Mouse (Mus musculus) heart, postnatal 0 days (tissue): Measurements from ENCODE around the gene Tfap2c. TPM values are rescaled to one million over a fixed set of nuclear protein-coding genes. Genes with fewer than 3 reads are reported as not detected.

ENCODE experiments used
- ATAC-seq: fragments of 200-750 bp; cut with Nextera tagmentation; 2 replicates; pipeline ENCODE4 v1.8.0; 2017; ENCODE audit warnings: low read depth, moderate number of reproducible peaks, moderate library complexity; ENCODE audit not compliant: insufficient read depth
- DNase-seq: peaks from one replicate; pipeline ENCODE4 v3.0.0-alpha.2; 2016; ENCODE audit warnings: low spot score
- H3K27ac ChIP-seq: fragments of 300-500 bp; sonication (generic); 2 replicates; pipeline ENCODE4 v1.5.1; 2014; ENCODE audit warnings: low read depth, mild to moderate bottlenecking
- H3K27me3 ChIP-seq: fragments of 300-500 bp; sonication (generic); 2 replicates; pipeline ENCODE4 v1.6.1; 2014; ENCODE audit warnings: low read length, mixed read lengths; ENCODE audit not compliant: control insufficient read depth, insufficient read depth
- H3K36me3 ChIP-seq: fragments of 300-500 bp; sonication (generic); replicated peaks from 2 replicates; pipeline ENCODE4 v1.6.1; 2014; ENCODE audit warnings: low read length, mixed read lengths; ENCODE audit not compliant: control insufficient read depth, insufficient read depth
- H3K4me1 ChIP-seq: fragments of 300-500 bp; sonication (generic); 2 replicates; pipeline ENCODE4 v1.6.1; 2014; ENCODE audit warnings: antibody characterized with exemption; ENCODE audit not compliant: control insufficient read depth, insufficient read depth
- H3K4me2 ChIP-seq: fragments of 300-500 bp; sonication (generic); 2 replicates; pipeline ENCODE4 v1.6.1; 2014; ENCODE audit warnings: low read depth, mild to moderate bottlenecking, low read length, moderate library complexity
- H3K4me3 ChIP-seq: fragments of 300-500 bp; sonication (generic); 2 replicates; pipeline ENCODE4 v1.5.1; 2014; ENCODE audit warnings: low read depth, low read length
- H3K9ac ChIP-seq: fragments of 300-500 bp; sonication (generic); replicated peaks from 2 replicates; pipeline ENCODE4 v1.6.1; 2014; ENCODE audit warnings: low read depth, low read length, mixed read lengths
- H3K9me3 ChIP-seq: fragments of 300-500 bp; sonication (generic); replicated peaks from 2 replicates; pipeline ENCODE4 v1.6.1; 2016; ENCODE audit warnings: low read length; ENCODE audit not compliant: control insufficient read depth
- CTCF ChIP-seq: IDR thresholded peaks from 2 replicates; pipeline ENCODE4 v1.5.1; 2016; ENCODE audit warnings: antibody characterized with exemption, control low read depth, low read depth
- EP300 ChIP-seq: IDR thresholded peaks from 2 replicates; pipeline ENCODE4 v1.6.1; 2016; ENCODE audit warnings: antibody characterized with exemption, low read depth
- WGBS: fragments of 180-500 bp; shearing (Covaris S2); extraction: QIAGEN DNeasy Blood & Tissue Kit; methylation state at CpG from one replicate; pipeline ENCODE4 v1.1.7; 2014; 5-methylcytosine and 5-hydroxymethylcytosine counted together
- polyA plus RNA-seq: library from polyadenylated mRNA; unstranded; fragments of >200 nt; fragmentation: Nextera tagmentation; extraction: Ambion mirVana; gene quantifications from 2 replicates; pipeline ENCODE4 v1.2.1, GENCODE M21; 2015
- total RNA-seq: library from RNA; depleted of rRNA; stranded (reverse); fragments of >200 nt; gene quantifications from 2 replicates; pipeline ENCODE4 v1.2.3, GENCODE M21; 2014; ENCODE audit warnings: low replicate concordance

The Tfap2c gene
- total and polyA plus RNA-seq, 2 experiments from 2014 or later: not detected

- WGBS: 79% methylated on average over 8 of the region's 8 CpGs
- Histone ChIP-seq H3K9ac (no peak overlapping the region), H3K9me3 (no peaks in the 10 kb centered on the region), H3K4me3 (no peak overlapping the region), H3K27ac (no peak overlapping the region), H3K36me3 (no peaks in the 10 kb centered on the region), H3K27me3 (no peaks in the 10 kb centered on the region), H3K4me1 (no peaks in the 10 kb centered on the region), H3K4me2 (no peak overlapping the region)
- TF ChIP-seq EP300 (no peak), CTCF (no peak)
- DNase-seq (no peak), ATAC-seq (no peak)
Measured at GRCm38 (mm10) chr2:172527175-172527574, 22.2 kb upstream of the Tfap2c start.

- no peak overlapping the region for H3K9ac ChIP-seq
- ATAC-seq (no peak), DNase-seq (no peak)
- peaks cover 11% of the 10 kb centered on the region for H3K9me3 ChIP-seq
- peaks cover 60% of the 10 kb centered on the region for H3K27me3 ChIP-seq
- H3K4me1 ChIP-seq: no peaks in the 10 kb centered on the region
- TF ChIP-seq EP300 (no peak), CTCF (no peak)
- 44% methylated on average over 4 of the region's 4 CpGs for WGBS
- no peak overlapping the region for H3K27ac ChIP-seq
- no peak overlapping the region for H3K4me3 ChIP-seq
- H3K4me2 ChIP-seq: no peak overlapping the region
- no peaks in the 10 kb centered on the region for H3K36me3 ChIP-seq
Measured at GRCm38 (mm10) chr2:172543987-172544386, 5.4 kb upstream of the Tfap2c start.

GRCm38 (mm10) chr2:172544601-172545127 lies 4.7 kb upstream of the Tfap2c start:
- peaks cover 66% of the 10 kb centered on the region for H3K27me3 ChIP-seq

GRCm38 (mm10) chr2:172545592-172546235 lies 3.7 kb upstream of the Tfap2c start:
- DNase-seq (no peak), ATAC-seq (no peak)
- Histone ChIP-seq H3K9me3 (no peaks in the 10 kb centered on the region), H3K27ac (no peak overlapping the region), H3K9ac (no peak overlapping the region), H3K36me3 (no peaks in the 10 kb centered on the region), H3K4me3 (no peak overlapping the region), H3K4me2 (no peak overlapping the region), H3K4me1 (peaks cover 8% of the 10 kb centered on the region), H3K27me3 (peaks cover 77% of the 10 kb centered on the region)
- WGBS: 10% methylated on average over 33 of the region's 35 CpGs
- TF ChIP-seq EP300 (no peak), CTCF (no peak)

More at GRCm38 (mm10) chr2:172544601-172545127, 4.7 kb upstream of the Tfap2c start:
- no peak overlapping the region for H3K4me3 ChIP-seq
- H3K4me1 ChIP-seq: peaks cover 4% of the 10 kb centered on the region
- H3K4me2 ChIP-seq: no peak overlapping the region
- 25% methylated on average over 6 of the region's 6 CpGs for WGBS
- H3K36me3 ChIP-seq: no peaks in the 10 kb centered on the region
- H3K9ac ChIP-seq: no peak overlapping the region
- DNase-seq: no peak
- peaks cover 9% of the 10 kb centered on the region for H3K9me3 ChIP-seq
- ATAC-seq: no peak
- TF ChIP-seq CTCF (no peak), EP300 (no peak)
- no peak overlapping the region for H3K27ac ChIP-seq

GRCm38 (mm10) chr2:172546551-172546950 lies 2.8 kb upstream of the Tfap2c start:
- Histone ChIP-seq H3K36me3 (no peaks in the 10 kb centered on the region), H3K4me2 (no peak overlapping the region), H3K9ac (no peak overlapping the region), H3K27me3 (peaks cover 85% of the 10 kb centered on the region), H3K27ac (no peak overlapping the region), H3K4me3 (no peak overlapping the region), H3K9me3 (no peaks in the 10 kb centered on the region), H3K4me1 (peaks cover 8% of the 10 kb centered on the region)
- 19% methylated on average over 16 of the region's 16 CpGs for WGBS
- DNase-seq (no peak), ATAC-seq (no peak)
- no peak for TF ChIP-seq CTCF
- TF ChIP-seq EP300: no peak

- ATAC-seq: peak; percentile 53; the same call in 1 of the 2 replicates
- Histone ChIP-seq H3K27me3 (peaks cover 91% of the 10 kb centered on the region), H3K36me3 (no peaks in the 10 kb centered on the region), H3K4me3 (no peak overlapping the region), H3K9me3 (no peaks in the 10 kb centered on the region), H3K4me1 (peaks cover 8% of the 10 kb centered on the region), H3K4me2 (no peak overlapping the region), H3K9ac (no peak overlapping the region), H3K27ac (no peak overlapping the region)
- TF ChIP-seq CTCF (peak; percentile 55), EP300 (no peak)
- peak; percentile 38 for DNase-seq
- WGBS: under 1% methylated on average over 21 of the region's 21 CpGs
Measured at GRCm38 (mm10) chr2:172547116-172547515, 2.3 kb upstream of the Tfap2c start.
